Mouse (Mus musculus): ENCODE data around the gene B3gnt7. TPM values are rescaled to one million over a fixed set of nuclear protein-coding genes. Genes with fewer than 3 reads are reported as not detected.
A peak's percentile ranks its signal among the peaks of the same experiment; 100 is the strongest.

The B3gnt7 gene
- under 1 TPM in 1 of 2 experiments, not detected in 1; 0.54 TPM for total RNA-seq (2021)
- long read RNA-seq, experiment 1, partial matches to known transcripts = 0 of 2 reads
- long read RNA-seq, experiment 1, other reads (novel, unspliced or antisense) = 0 of 2 reads
- long read RNA-seq, experiment 2, partial matches to known transcripts = 1 of 1 reads
- long read RNA-seq, experiment 2, other reads (novel, unspliced or antisense) = 0 of 1 reads

DNA sequence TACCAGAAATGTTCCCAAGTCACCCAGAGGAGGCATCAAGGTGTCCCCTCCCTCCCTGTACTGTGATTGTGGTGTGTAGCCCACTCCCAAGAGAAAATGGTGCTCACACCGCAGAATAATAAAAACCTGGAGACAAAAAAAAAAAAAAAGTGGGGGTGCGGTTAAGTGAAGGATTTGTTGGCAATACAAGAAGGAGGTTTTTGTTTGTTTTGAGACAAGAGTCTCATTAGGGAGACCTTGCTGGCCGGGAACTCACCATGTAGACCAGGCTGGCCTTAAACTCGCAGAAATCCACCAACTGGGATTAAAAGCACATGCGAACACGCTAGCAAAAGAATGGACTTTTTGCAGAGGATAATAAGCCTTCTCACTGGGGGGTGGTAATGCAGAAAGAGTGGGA lies at the start of gene B3gnt7:
TSS of gene B3gnt7 (plus strand) at position 301 of the 400 bp plus-strand sequence.
- no peak for DNase-seq (ENCODE audit: low spot score in 2 of 2)

- no peak for DNase-seq (ENCODE audit: low spot score in 2 of 2)
Observed at GRCm38 (mm10) chr1:86253410-86253809, 49.2 kb upstream of the B3gnt7 start.

DNA sequence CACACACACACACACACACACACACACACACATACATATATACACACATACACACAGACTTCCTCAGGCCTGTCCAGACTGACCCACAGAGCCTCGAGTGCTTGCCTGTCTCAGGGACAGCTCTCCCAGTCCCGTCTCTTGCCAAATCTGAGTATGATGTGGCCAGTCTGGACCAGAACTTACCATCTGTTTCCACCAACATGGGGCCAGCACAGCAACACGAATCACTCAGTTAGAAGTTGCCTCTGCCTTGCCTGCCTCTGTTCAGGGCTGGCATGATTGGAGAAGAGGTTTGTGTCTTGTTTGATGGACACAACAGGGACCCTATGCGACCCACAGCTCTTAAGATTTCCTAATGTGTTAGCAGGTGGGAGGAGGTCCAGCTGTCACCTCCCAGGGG lies 46.3 kb upstream of the B3gnt7 start:
- no peak for DNase-seq (ENCODE audit: low spot score in 2 of 2)

- no peak for DNase-seq (ENCODE audit: low spot score in 2 of 2)
Observed at GRCm38 (mm10) chr1:86257228-86257627, 45.4 kb upstream of the B3gnt7 start.

DNA sequence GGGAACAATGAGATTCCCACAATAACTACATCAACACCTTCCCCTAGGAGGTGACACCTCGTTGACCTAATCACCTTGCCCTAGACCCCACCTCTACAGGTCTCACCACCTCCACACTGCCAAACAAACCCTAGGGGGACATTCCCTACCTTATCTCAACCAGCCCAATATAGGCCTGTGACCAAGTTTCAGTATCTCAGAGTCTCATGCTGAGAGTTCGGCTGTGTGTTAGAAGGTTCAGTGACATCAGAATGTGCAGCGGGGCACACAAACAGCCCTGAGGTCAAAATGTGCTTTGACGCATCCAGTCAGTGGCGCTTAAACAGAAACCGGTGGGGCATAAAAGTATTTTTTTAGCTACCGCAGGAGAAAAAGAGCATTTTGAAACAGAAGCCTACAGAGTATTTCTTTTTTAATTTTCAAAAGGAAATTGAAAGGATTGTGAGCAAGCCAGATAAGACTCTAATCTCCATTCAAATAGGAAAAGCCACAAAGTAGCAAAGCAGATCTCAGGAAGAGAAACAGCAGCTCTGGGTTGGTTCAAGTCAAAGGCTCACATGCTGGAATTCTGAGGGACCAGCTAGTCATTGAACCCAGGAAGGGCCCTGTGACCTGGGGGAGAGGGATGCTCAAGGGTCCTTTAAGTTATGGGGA lies 44.3 kb upstream of the B3gnt7 start:
- no peak for DNase-seq (ENCODE audit: low spot score in 2 of 2)

DNA sequence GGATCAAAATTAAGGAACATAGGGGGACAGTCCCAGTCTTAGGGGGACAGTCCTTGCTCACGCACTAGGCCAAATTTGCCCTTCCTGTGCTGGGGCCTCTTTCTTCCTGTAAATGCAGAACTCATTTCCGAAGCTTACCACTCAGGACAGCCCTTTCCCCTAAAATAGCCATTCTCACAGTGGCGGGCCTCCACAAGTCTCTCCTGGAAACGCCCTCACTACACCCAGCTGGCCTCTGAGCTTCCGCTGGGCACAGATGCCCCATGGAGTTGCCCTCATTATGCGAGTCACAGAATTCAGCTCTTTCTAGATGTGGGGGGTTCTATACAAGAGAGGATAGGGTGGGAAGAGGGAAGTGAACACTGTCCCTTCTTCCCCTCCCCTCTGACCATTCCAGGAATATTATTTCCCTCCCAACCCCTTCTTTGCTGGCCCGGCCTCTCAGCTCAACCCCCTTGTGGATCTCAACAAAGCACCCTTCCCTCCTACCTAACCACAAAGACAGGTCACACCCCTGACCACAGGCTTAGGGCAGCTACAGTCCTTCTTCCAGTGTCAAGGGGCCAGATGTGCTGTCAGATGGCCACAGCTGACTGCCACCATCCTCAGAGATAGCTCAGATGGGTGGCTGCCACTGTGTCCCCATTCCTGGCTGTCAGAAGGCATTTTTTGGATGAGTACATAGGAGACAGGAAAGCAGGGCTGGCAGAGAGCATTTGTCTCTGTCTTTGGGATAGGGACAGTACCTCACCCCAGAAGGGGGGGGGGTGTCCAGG lies 38.9 kb upstream of the B3gnt7 start:
- no peak for DNase-seq (ENCODE audit: low spot score in 2 of 2)

GRCm38 (mm10) chr1:86265060-86265459 lies 37.6 kb upstream of the B3gnt7 start:
- DNase-seq (ENCODE audit: low spot score in 2 of 2) = no peak

GRCm38 (mm10) chr1:86268492-86269189 lies 34.0 kb upstream of the B3gnt7 start:
- no peak for DNase-seq (ENCODE audit: low spot score in 2 of 2)

DNA sequence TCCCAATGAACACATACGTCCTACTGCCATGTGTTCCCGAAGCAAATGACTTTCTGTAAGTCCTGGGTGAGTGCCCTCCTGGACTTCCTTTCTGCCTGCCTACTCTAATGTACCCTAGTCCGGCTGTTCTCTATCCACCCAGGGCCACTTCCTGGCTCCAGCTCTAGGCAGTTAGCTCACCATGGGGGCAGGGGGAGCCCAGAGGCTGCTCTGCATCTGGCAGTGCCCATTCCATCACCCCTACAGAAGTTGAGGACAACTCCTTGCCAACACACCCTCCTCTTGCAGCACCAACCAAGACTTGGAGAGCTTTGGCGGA lies 33.5 kb upstream of the B3gnt7 start:
- no peak for DNase-seq (ENCODE audit: low spot score in 2 of 2)

DNA sequence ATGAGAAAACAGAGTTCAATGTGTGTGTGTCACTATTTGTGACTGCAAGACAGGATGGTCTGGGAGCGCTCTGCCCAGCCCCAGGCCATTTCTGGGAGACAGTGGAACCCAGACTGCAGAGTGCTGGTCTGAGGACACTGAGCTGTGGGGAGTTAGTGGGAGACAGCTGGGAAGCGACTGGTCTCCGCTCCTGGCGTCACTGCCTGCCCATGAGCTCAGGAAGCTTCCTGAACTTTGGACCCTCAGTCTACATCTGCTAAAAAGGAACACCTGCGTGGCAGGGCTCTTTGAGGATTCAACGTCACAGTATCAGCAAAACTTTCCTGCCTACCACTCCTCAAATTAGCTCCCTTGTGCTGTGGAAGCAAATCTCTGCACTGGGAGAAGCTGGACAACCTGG lies 30.9 kb upstream of the B3gnt7 start:
- DNase-seq (ENCODE audit: low spot score in 2 of 2) = no peak

- DNase-seq (ENCODE audit: low spot score in 2 of 2) = no peak
Observed at GRCm38 (mm10) chr1:86277055-86277454, 25.6 kb upstream of the B3gnt7 start.

DNA sequence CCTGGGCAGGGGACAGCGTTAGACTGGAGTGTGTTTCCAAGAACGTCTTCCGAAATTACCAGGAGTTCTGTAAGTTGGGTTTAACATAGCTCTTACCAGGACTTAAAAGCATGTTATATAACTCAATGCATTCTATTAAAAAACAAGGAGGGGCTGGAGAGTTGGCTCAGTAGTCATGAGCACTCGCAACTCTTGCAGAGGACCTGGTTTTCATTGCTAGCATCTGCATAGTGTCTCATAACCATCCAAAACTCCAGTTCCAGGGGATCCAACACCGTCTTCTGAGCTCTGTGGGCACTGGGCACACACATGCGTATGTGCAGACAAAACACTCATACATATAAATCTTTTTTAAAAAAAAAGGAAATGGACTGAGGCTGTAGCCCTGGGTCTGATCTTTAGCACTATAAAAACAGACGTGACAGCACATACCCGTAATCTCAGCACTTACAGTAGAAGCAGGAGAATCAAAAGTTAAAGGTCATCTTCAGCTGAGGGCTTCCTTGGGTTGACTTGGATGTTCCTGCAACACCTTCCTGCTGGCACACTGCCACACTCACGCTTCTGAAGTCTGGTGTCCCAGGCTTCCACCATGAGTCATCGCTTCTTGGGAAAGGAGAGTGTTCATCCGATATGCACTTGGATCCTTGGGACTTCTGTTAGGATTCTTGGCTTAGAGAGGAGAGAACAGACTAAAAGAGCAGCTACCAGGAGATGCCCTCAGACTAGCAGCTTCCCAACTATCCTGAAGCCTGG lies 20.7 kb upstream of the B3gnt7 start:
- peak in 1 of 2 experiments; percentile 13 for DNase-seq (ENCODE audit: low spot score in 2 of 2)

DNA sequence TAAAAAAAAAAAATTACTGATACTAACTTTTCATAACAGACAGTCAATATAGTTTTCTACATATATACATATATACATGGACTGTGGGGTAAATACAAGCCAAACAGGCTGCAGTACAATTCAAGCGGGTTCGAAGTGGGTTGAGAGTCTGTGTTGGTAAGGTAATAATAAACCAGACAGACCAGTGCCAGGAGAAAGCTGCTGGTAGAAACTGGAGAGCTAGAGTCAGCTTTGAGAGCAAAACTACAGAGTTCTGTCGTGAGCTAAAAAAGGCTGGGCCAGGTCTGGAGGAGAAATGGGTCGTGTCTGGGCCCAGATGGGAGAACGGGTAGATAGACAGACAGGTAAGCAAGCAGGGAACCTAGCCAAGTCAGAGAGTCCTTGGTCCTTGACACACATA lies 18.5 kb upstream of the B3gnt7 start:
- no peak for DNase-seq (ENCODE audit: low spot score in 2 of 2)

DNA sequence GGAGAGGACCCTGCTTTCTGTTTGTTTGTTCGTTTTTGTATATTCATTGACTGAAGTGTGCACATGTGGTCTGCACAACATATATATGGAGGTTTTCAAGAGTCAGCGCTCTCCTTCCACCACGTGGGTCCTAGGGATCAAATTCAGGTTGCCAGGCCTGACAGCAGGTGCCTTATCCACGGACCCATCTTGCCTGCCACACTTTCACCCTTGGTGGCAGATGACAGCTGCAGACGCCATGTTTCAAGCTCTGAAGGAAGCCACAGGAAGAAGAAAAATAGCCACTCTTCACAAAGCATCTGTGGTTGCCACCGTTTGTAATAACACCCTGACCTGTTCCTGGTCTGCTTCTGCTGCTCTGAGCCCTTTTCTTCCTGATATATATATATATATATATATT lies 17.3 kb upstream of the B3gnt7 start:
- no peak for DNase-seq (ENCODE audit: low spot score in 2 of 2)

DNA sequence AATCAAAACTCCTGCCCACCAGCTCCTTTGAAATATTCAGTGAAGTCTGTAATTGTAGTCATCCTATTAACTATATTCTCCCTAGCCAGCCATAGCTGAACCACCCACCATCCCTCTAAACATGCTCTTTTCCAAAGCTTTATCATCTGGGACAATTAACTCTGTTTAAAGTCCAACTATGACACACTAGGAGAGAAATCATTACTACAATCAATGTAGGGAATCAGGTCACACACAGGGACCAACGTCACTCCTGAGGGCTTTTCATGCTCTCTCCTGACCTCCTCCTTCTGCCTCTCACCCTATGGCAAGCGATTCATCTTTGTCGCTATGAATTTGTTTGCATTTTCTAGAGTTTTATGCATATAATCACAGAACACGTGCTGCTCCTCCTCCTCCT lies 15.2 kb upstream of the B3gnt7 start:
- no peak for DNase-seq (ENCODE audit: low spot score in 2 of 2)

- DNase-seq (ENCODE audit: low spot score in 2 of 2) = no peak
Observed at GRCm38 (mm10) chr1:86290452-86290851, 12.2 kb upstream of the B3gnt7 start.

DNA sequence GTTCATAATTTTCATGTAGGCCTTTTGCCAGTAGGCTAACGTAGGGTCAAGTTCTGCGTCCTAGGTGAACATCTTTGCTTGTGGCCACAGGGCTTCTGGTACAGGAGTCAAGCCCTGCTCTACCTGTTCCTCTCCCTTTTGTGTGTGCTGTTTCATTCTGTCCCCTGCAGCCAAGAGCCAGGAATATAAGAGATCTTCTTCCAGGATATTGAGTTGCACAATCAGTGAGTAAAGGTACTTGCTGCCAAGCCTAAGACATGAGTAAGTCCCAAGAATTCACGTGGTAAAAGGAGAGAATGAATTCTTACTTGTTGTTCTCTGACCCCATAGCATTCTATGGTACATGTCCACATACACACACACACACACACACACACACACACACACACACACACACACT lies 9.5 kb upstream of the B3gnt7 start:
- DNase-seq (ENCODE audit: low spot score in 2 of 2) = no peak

GRCm38 (mm10) chr1:86293868-86294267 lies 8.8 kb upstream of the B3gnt7 start:
- no peak for DNase-seq (ENCODE audit: low spot score in 2 of 2)

DNA sequence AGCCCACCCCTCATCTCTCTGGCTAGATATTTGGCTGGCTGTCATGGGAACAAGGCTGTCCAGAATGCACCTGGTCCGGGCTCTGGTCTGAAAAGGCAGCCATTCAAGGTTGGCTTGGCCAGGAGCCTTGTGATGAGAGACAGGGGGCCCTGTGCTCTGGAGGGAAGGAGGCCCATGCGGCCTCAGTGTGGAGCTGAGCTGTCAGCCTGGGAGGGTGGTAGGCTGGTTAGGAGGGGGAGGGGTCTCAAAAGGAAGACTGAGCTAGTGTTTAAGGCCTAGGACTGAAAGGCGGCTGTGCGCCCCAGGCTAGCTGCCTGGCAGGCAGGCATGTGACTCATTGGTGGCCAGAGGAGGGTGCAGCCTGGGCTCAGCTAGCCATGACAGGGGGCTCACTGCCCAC lies 8.2 kb upstream of the B3gnt7 start:
- no peak for DNase-seq (ENCODE audit: low spot score in 2 of 2)

GRCm38 (mm10) chr1:86300093-86300492 lies 2.5 kb upstream of the B3gnt7 start:
- no peak for DNase-seq (ENCODE audit: low spot score in 2 of 2)

- no peak for DNase-seq (ENCODE audit: low spot score in 2 of 2)
Observed at GRCm38 (mm10) chr1:86300731-86301130, 1.9 kb upstream of the B3gnt7 start.

Measured in adrenal gland, adult 18-20 months (tissue).